Mouse (Mus musculus): ENCODE measurements around the gene Zcchc2.

GRCm38 (mm10) chr1:106040271-106040670, 50.1 kb downstream of the Zcchc2 start:
- no peak for TF ChIP-seq GATA1 (IDR thresholded peaks at IDR 0.05; ENCODE audit: low read length)
- TF ChIP-seq TAL1 (IDR thresholded peaks at IDR 0.05; ENCODE audit: low read length) = no peak

All from erythroblast, embryonic 14.5 days (primary cell).